In genomic region chr1:152689968-152690367, GRCm38 (mm10) we compare ENCODE assay signal across 33 mouse cellular contexts.
DNase-seq lines count a peak whose midpoint lies in the region; ATAC-seq and TF ChIP-seq lines count a peak whose summit lies in the region.
"Had no signal": no experiment of that assay in that cellular context is flagged by ENCODE, and none has a peak within 500 bp of the region (broad histone marks: within the 10 kb centered on the region; RNA-seq: fewer than 3 reads in every experiment).

No protein-coding gene starts in this region.

- H3K4me3 ChIP-seq in heart, embryonic 11.5 days (ENCODE audit: low read depth, low read length), result no peak overlapping the region
- H3K4me3 ChIP-seq in heart, embryonic 16.5 days (ENCODE audit: low read length), result no peak overlapping the region
- H3K4me3 ChIP-seq in lung, postnatal 0 days (ENCODE audit: low read depth, low read length), result no peak overlapping the region
- H3K4me3 ChIP-seq: embryonic facial prominence, embryonic 10.5 days; embryonic facial prominence, embryonic 15.5 days; forebrain, embryonic 12.5 days; hindbrain, embryonic 13.5 days; limb, embryonic 10.5 days; limb, embryonic 15.5 days; midbrain, embryonic 13.5 days; neural tube, embryonic 15.5 days; stomach, embryonic 15.5 days had no signal

- TF ChIP-seq CTCF in lung, postnatal 0 days (IDR thresholded peaks at IDR 0.05), result no peak

- WGBS in heart, embryonic 11.5 days (ENCODE audit: insufficient replicate concordance), result 58% methylated on average over 4 of the region's 4 CpGs
- WGBS in heart, embryonic 16.5 days, result 48% methylated on average over 4 of the region's 4 CpGs
- 56% methylated on average over 4 of the region's 4 CpGs for WGBS in lung, postnatal 0 days

- H3K4me2 ChIP-seq in heart, embryonic 11.5 days, result no peak overlapping the region
- H3K4me2 ChIP-seq in heart, embryonic 16.5 days (ENCODE audit: low read depth, low read length), result no peak overlapping the region
- no peak overlapping the region for H3K4me2 ChIP-seq in lung, postnatal 0 days (replicated peaks; ENCODE audit: low read depth, low read length)
- H3K4me2 ChIP-seq: embryonic facial prominence, embryonic 15.5 days; forebrain, embryonic 12.5 days; hindbrain, embryonic 13.5 days; limb, embryonic 15.5 days; midbrain, embryonic 13.5 days; neural tube, embryonic 15.5 days; stomach, embryonic 15.5 days had no signal

- H3K27me3 ChIP-seq in heart, embryonic 11.5 days (ENCODE audit: control insufficient read depth, insufficient read depth, low read length), result no peaks in the 10 kb centered on the region
- H3K27me3 ChIP-seq in heart, embryonic 16.5 days (ENCODE audit: control insufficient read depth, insufficient read depth, low read length), result no peaks in the 10 kb centered on the region
- no peaks in the 10 kb centered on the region for H3K27me3 ChIP-seq in lung, postnatal 0 days (replicated peaks; ENCODE audit: insufficient read depth, low read length)
- H3K27me3 ChIP-seq: embryonic facial prominence, embryonic 15.5 days; forebrain, embryonic 12.5 days; hindbrain, embryonic 13.5 days; limb, embryonic 15.5 days; midbrain, embryonic 13.5 days; neural tube, embryonic 15.5 days; Patski; stomach, embryonic 15.5 days had no signal

- intact Hi-C loops in heart, postnatal 25 days (cut with DNase I), result no loop called here
- intact Hi-C loops in heart, postnatal 14 days (cut with DNase I), result no loop called here

- no peak for DNase-seq in heart, postnatal 25 days (ENCODE audit: low spot score)
- no peak for DNase-seq in heart, postnatal 14 days
- peak; percentile 69 for DNase-seq in lung, postnatal 0 days (ENCODE audit: low spot score)
- DNase-seq in Muller cell, postnatal 12 days (ENCODE audit: inconsistent ontology term), result no peak
- DNase-seq in gastrocnemius, adult 18-20 months (ENCODE audit: low spot score), result no peak
- DNase-seq: adrenal gland, postnatal 10 days; cerebellum, adult 8-10 months; cerebellum, postnatal 25 days; forebrain, postnatal 0 days; gastrocnemius, postnatal 10 days; heart, postnatal 10 days; kidney, adult 8-10 months; kidney, postnatal 4 days; right cerebral cortex, postnatal 25 days; thymus, adult 18-20 months; thymus, postnatal 25 days had no signal

- no peak for ATAC-seq in heart, embryonic 11.5 days (replicated peaks; ENCODE audit: insufficient number of reproducible peaks, low FRiP score, low TSS enrichment)
- peak; percentile 64; the same call in 1 of the 2 replicates for ATAC-seq in heart, embryonic 16.5 days (replicated peaks; ENCODE audit: extremely low read depth, insufficient read depth, low FRiP score)
- ATAC-seq in lung, postnatal 0 days, result peak; percentile 80
- ATAC-seq: forebrain, postnatal 0 days; intestine, embryonic 16.5 days; Patski had no signal

- no peaks in the 10 kb centered on the region for H3K36me3 ChIP-seq in heart, embryonic 11.5 days (ENCODE audit: control insufficient read depth, insufficient read depth, low read length)
- H3K36me3 ChIP-seq in heart, embryonic 16.5 days (ENCODE audit: control insufficient read depth, insufficient read depth), result no peaks in the 10 kb centered on the region
- no peaks in the 10 kb centered on the region for H3K36me3 ChIP-seq in lung, postnatal 0 days (ENCODE audit: insufficient read depth, low read length)
- H3K36me3 ChIP-seq: embryonic facial prominence, embryonic 10.5 days; embryonic facial prominence, embryonic 15.5 days; forebrain, embryonic 12.5 days; G1E; hindbrain, embryonic 13.5 days; limb, embryonic 10.5 days; limb, embryonic 15.5 days; midbrain, embryonic 13.5 days; neural tube, embryonic 15.5 days; stomach, embryonic 15.5 days had no signal

- H3K9me3 ChIP-seq in heart, embryonic 11.5 days (replicated peaks; ENCODE audit: control insufficient read depth, low read length), result no peaks in the 10 kb centered on the region
- H3K9me3 ChIP-seq in heart, embryonic 16.5 days (replicated peaks; ENCODE audit: control insufficient read depth, low read length), result no peaks in the 10 kb centered on the region
- no peaks in the 10 kb centered on the region for H3K9me3 ChIP-seq in lung, postnatal 0 days (ENCODE audit: low read length)
- H3K9me3 ChIP-seq: embryonic facial prominence, embryonic 10.5 days; embryonic facial prominence, embryonic 15.5 days; forebrain, embryonic 12.5 days; hindbrain, embryonic 13.5 days; limb, embryonic 10.5 days; limb, embryonic 15.5 days; midbrain, embryonic 13.5 days; neural tube, embryonic 15.5 days; stomach, embryonic 15.5 days had no signal

- peak; percentile 85 for TF ChIP-seq EP300 in lung, postnatal 0 days (IDR thresholded peaks at IDR 0.05)

- H3K9ac ChIP-seq in heart, embryonic 11.5 days (ENCODE audit: low read depth, low read length), result no peak overlapping the region
- H3K9ac ChIP-seq in heart, embryonic 16.5 days (ENCODE audit: low read length), result no peak overlapping the region
- no peak overlapping the region for H3K9ac ChIP-seq in lung, postnatal 0 days (replicated peaks; ENCODE audit: low read depth)
- H3K9ac ChIP-seq: embryonic facial prominence, embryonic 15.5 days; forebrain, embryonic 12.5 days; forebrain, postnatal 0 days; hindbrain, embryonic 13.5 days; limb, embryonic 15.5 days; liver, embryonic 14.5 days; midbrain, embryonic 13.5 days; neural tube, embryonic 15.5 days; stomach, embryonic 15.5 days had no signal

- H3K27ac ChIP-seq in heart, embryonic 11.5 days (ENCODE audit: low read depth, low read length), result 0 out of 2 replicates have a peak overlapping the region, but pooled peaks have one; percentile 22
- H3K27ac ChIP-seq in heart, embryonic 16.5 days (ENCODE audit: low read length), result peak overlapping the region; percentile 26; the same call in 1 of the 2 replicates
- H3K27ac ChIP-seq in lung, postnatal 0 days (ENCODE audit: low read length), result no peak overlapping the region
- H3K27ac ChIP-seq: embryonic facial prominence, embryonic 10.5 days; embryonic facial prominence, embryonic 15.5 days; forebrain, embryonic 12.5 days; hindbrain, embryonic 13.5 days; kidney, postnatal 0 days; limb, embryonic 15.5 days; liver, embryonic 14.5 days; macrophage; midbrain, embryonic 13.5 days; neural tube, embryonic 15.5 days; stomach, embryonic 15.5 days had no signal

- H3K4me1 ChIP-seq in heart, embryonic 11.5 days (ENCODE audit: control insufficient read depth, insufficient read depth, low read length), result peaks cover 47% of the 10 kb centered on the region
- peaks cover 51% of the 10 kb centered on the region for H3K4me1 ChIP-seq in heart, embryonic 16.5 days (ENCODE audit: control insufficient read depth, insufficient read depth, low read length)
- peaks cover 10% of the 10 kb centered on the region for H3K4me1 ChIP-seq in lung, postnatal 0 days (ENCODE audit: insufficient read depth, low read depth, low read length)
